Mouse (Mus musculus): ENCODE results near the gene Col8a2.

- TF ChIP-seq CTCF (IDR thresholded peaks at IDR 0.05; ENCODE audit: low read depth, low read length) = no peak
- no peak for TF ChIP-seq GATA1 (IDR thresholded peaks at IDR 0.05; ENCODE audit: borderline replicate concordance, low read length)
- TF ChIP-seq TAL1 (conservative IDR thresholded peaks at IDR 0.05; ENCODE audit: low read depth, low read length) = no peak
- no peak for TF ChIP-seq POLR2AphosphoS5 (IDR thresholded peaks at IDR 0.05; ENCODE audit: insufficient replicate concordance, low read depth, low read length)
These were observed 48.8 kb upstream of the Col8a2 start for GRCm38 (mm10) chr4:126237721-126238242.
